Mouse (Mus musculus): ENCODE measurements around the gene Gm17324. TPM values are rescaled to one million over a fixed set of nuclear protein-coding genes. Genes with fewer than 3 reads are reported as not detected.
"Not testable (repeated sequence)": the region's sequence is repeated elsewhere in the genome, so short reads cannot be mapped to it uniquely, and the experiment has no call there.

Gene Gm17324
- polyA plus RNA-seq (2014; fragmentation: Nextera tagmentation; extraction: Ambion mirVana): 0.28 and 0.48 TPM in 2 replicates

DNA sequence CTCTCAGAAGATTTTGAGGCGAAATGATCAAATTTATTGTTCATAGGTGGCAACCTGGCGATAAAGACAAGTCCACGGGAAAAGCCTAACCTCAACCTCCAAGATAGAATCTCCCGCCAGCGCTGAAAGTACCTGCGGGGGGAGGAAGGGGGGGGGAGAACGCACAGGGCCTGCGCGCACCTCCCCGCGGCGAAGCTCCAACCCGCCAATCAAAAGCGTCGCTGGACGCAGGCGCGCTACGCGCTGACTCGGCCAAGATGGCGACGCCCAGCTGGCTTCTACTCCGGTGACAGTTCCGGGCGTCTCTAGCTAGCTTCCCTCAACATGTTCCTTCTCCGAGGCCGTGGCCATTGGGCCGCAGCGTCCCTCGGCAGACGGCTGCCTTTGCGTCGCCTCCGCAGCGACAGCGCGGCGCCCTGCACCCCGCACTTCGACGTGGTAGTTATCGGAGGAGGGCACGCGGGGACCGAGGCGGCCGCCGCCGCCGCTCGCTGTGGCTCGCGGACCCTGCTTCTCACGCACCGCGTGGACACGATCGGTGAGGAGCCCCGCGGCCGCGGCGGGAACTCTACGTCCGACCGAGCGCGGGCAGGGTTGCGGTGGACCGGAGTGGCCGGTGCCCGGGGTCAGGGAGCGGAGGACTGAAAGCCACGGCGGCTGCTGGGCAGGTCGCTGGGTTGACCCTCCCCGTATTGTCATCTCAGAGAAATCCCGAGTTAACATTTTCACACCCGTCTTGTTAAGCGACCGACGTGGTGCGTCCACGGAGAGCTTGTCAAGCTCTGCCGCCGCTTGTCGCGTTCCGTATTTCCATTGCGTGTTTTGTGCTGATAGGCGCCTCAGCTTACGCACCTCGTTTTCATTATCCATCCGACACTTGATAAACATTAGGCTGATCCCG is at the start of gene Gm17324, which contains the start of gene Mto1:
TSS of gene Gm17324 (minus strand) at position 814 of the 901 bp plus-strand sequence.
TSS of gene Mto1 (plus strand) at position 236 of the 901 bp plus-strand sequence.
- no peaks in the 10 kb centered on the region for H3K9me3 ChIP-seq (ENCODE audit: control insufficient read depth, low read length)
- peak within 1 kb of the TSS; percentile 83 for H3K27ac ChIP-seq (ENCODE audit: low read depth, low read length)
- H3K4me2 ChIP-seq (replicated peaks; ENCODE audit: low read depth, low read length): peak within 1 kb of the TSS; percentile 75
- peaks cover 22% of the 10 kb centered on the region for H3K27me3 ChIP-seq (ENCODE audit: control insufficient read depth, insufficient read depth, low read length)
- peak within 1 kb of the TSS; percentile 90 for H3K9ac ChIP-seq (ENCODE audit: low read depth, low read length)
- WGBS: under 1% methylated on average over 80 of the region's 96 CpGs
- DNase-seq (ENCODE audit: low spot score) (peak; percentile 96), ATAC-seq (ENCODE audit: low FRiP score) (peak; percentile 95)
- H3K4me3 ChIP-seq (ENCODE audit: low read depth, low read length): peak within 1 kb of the TSS; percentile 99
- no peaks in the 10 kb centered on the region for H3K36me3 ChIP-seq (ENCODE audit: control insufficient read depth, insufficient read depth, low read length)
- no peaks in the 10 kb centered on the region; the same call in 1 of the 2 replicates for H3K4me1 ChIP-seq (replicated peaks; ENCODE audit: control insufficient read depth, insufficient read depth, low read length)

DNA sequence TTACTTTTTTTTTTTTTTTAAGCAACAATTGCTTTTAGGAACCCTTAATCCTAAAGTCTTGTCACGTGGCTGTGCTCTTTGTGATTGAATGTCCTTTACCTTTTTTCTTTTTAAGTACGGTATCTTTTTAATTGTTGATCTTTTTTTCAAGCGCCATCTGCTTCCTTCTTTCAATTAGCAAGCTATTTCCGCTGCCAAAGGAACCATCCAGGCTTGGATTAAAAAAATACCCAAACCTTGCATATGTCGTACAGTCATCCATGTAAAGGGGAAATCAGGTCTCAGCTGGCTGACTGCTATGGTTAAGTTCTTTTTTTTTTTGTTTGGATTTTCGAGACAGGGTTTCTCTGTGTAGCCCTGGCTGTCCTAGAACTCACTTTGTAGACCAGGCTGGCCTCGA is 44.6 kb upstream of the Gm17324 start:
- ATAC-seq (ENCODE audit: low FRiP score): no peak
- Histone ChIP-seq H3K4me2 (replicated peaks; ENCODE audit: low read depth, low read length) (no peak overlapping the region), H3K9ac (ENCODE audit: low read depth, low read length) (no peak overlapping the region), H3K36me3 (ENCODE audit: control insufficient read depth, insufficient read depth, low read length) (no peaks in the 10 kb centered on the region), H3K4me1 (replicated peaks; ENCODE audit: control insufficient read depth, insufficient read depth, low read length) (no peaks in the 10 kb centered on the region), H3K27me3 (ENCODE audit: control insufficient read depth, insufficient read depth, low read length) (no peaks in the 10 kb centered on the region), H3K4me3 (ENCODE audit: low read depth, low read length) (no peak overlapping the region), H3K9me3 (ENCODE audit: control insufficient read depth, low read length) (no peaks in the 10 kb centered on the region), H3K27ac (ENCODE audit: low read depth, low read length) (no peak overlapping the region)
- no peak for DNase-seq (ENCODE audit: low spot score)
- WGBS: 93% methylated on average over 7 of the region's 7 CpGs

DNA sequence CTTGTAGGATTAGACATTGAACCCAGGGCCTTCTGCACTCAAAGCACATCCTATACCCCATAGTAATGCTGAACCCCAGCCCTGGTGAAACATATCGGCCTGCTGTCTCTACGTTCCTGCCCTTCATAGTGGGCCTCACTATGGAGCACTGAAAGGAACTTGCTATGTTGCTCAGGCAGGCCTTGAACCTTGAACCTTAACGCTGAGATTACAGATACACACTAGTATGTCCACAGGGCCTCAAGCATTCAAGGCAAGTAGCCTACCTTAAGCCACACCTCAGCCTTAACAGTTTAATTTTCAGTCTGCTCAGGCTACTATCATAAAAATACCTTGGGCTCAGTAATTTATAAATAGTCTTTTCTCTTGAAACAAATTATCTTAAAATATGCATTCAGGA is 43.7 kb upstream of the Gm17324 start:
- ATAC-seq (ENCODE audit: low FRiP score) (no peak), DNase-seq (ENCODE audit: low spot score) (no peak)
- H3K27me3 ChIP-seq (ENCODE audit: control insufficient read depth, insufficient read depth, low read length): no peaks in the 10 kb centered on the region
- WGBS: 94% methylated on average over 3 of the region's 3 CpGs
- no peak overlapping the region for H3K9ac ChIP-seq (ENCODE audit: low read depth, low read length)
- no peaks in the 10 kb centered on the region for H3K4me1 ChIP-seq (replicated peaks; ENCODE audit: control insufficient read depth, insufficient read depth, low read length)
- H3K4me3 ChIP-seq (ENCODE audit: low read depth, low read length): no peak overlapping the region
- H3K4me2 ChIP-seq (replicated peaks; ENCODE audit: low read depth, low read length): no peak overlapping the region
- no peaks in the 10 kb centered on the region for H3K9me3 ChIP-seq (ENCODE audit: control insufficient read depth, low read length)
- H3K27ac ChIP-seq (ENCODE audit: low read depth, low read length): no peak overlapping the region
- H3K36me3 ChIP-seq (ENCODE audit: control insufficient read depth, insufficient read depth, low read length): no peaks in the 10 kb centered on the region

DNA sequence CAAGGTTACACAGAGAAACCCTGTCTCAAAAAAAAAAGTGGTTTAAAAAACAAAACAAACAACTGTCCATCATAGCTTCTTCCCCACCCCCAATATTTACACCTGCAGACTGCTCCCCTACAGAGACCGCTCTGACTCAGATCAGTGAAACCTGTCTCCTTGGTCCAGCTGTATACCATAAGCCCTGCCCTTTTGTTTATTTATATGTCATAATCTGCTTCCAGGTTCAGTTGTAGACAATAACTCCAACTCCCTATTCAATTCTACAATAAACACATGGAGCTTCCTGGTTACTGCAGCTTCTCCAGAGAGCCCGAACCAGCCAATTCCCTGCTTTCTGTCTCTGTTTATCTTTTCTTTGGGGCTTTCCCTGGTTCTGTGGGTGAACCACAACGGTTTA is 42.6 kb upstream of the Gm17324 start:
- H3K9me3 ChIP-seq (ENCODE audit: control insufficient read depth, low read length): no peaks in the 10 kb centered on the region
- ATAC-seq (ENCODE audit: low FRiP score): no peak
- H3K4me3 ChIP-seq (ENCODE audit: low read depth, low read length): no peak overlapping the region
- no peak overlapping the region for H3K27ac ChIP-seq (ENCODE audit: low read depth, low read length)
- 87% methylated on average over 3 of the region's 3 CpGs for WGBS
- no peak overlapping the region for H3K9ac ChIP-seq (ENCODE audit: low read depth, low read length)
- DNase-seq (ENCODE audit: low spot score): no peak
- no peaks in the 10 kb centered on the region for H3K36me3 ChIP-seq (ENCODE audit: control insufficient read depth, insufficient read depth, low read length)
- no peak overlapping the region for H3K4me2 ChIP-seq (replicated peaks; ENCODE audit: low read depth, low read length)
- H3K4me1 ChIP-seq (replicated peaks; ENCODE audit: control insufficient read depth, insufficient read depth, low read length): no peaks in the 10 kb centered on the region
- H3K27me3 ChIP-seq (ENCODE audit: control insufficient read depth, insufficient read depth, low read length): no peaks in the 10 kb centered on the region

DNA sequence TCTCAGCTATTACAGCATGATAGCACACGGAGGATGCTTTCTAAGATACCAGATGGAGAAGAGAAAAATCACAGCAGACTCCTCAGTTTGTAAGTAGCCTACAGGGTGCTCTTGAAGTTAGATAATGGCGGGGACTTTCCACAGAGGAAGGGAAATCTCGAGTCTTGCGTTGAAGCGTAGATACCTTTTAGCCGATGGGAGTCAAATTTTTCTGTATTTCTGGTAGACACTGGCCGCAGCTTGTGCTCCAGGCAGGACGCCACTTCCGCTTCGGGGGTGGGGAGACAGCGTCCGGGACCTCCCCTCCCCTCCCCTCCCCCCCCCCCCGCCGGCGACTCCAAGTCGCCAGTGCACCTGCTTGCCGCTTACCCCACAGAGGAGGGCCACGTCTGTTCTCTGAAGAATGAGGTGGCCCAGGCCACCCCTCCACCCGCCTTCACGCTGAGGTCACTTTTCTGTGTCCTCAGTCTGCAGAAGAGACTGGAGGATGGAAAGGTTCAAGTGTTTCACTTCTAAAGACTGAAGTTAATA is 40.4 kb upstream of the Gm17324 start, which contains the start of gene Eef1a1:
TSS of gene Eef1a1 (minus strand) at position 262 of the 531 bp plus-strand sequence.
- Histone ChIP-seq H3K4me3 (ENCODE audit: low read depth, low read length) (peak within 1 kb of the TSS; percentile 34), H3K9me3 (ENCODE audit: control insufficient read depth, low read length) (no peaks in the 10 kb centered on the region), H3K4me1 (replicated peaks; ENCODE audit: control insufficient read depth, insufficient read depth, low read length) (no peaks in the 10 kb centered on the region), H3K27ac (ENCODE audit: low read depth, low read length) (0 out of 2 replicates have a peak within 1 kb of the TSS, but pooled peaks have one; percentile 5), H3K36me3 (ENCODE audit: control insufficient read depth, insufficient read depth, low read length) (no peaks in the 10 kb centered on the region), H3K27me3 (ENCODE audit: control insufficient read depth, insufficient read depth, low read length) (no peaks in the 10 kb centered on the region), H3K9ac (ENCODE audit: low read depth, low read length) (peak within 1 kb of the TSS; percentile 73), H3K4me2 (replicated peaks; ENCODE audit: low read depth, low read length) (peak within 1 kb of the TSS; percentile 53)
- DNase-seq (ENCODE audit: low spot score) (peak; percentile 53), ATAC-seq (ENCODE audit: low FRiP score) (peak; percentile 73)
- 3% methylated on average over 19 of the region's 20 CpGs for WGBS

DNA sequence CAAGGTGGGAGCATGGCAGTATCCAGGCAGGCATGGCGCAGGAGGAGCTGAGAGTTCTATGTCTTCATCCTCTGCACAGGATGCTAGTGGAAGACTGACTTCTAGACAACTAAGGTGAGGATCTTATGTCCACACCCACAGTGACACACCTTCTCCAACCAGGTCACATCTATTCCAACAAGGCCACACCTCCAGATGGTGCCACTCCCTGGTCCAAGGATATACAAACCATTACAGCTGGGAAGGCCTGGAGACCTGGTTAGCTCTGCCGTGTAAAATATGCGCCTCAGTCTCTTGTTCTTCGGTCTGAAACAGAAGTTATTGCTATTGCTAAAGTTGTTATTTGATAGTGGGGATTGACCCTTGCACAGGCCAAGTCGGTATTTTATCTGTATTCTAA is 39.4 kb upstream of the Gm17324 start:
- H3K4me2 ChIP-seq (replicated peaks; ENCODE audit: low read depth, low read length); H3K4me1 ChIP-seq (replicated peaks; ENCODE audit: control insufficient read depth, insufficient read depth, low read length); H3K27ac ChIP-seq (ENCODE audit: low read depth, low read length); H3K9me3 ChIP-seq (ENCODE audit: control insufficient read depth, low read length); ATAC-seq (ENCODE audit: low FRiP score); H3K27me3 ChIP-seq (ENCODE audit: control insufficient read depth, insufficient read depth, low read length); H3K4me3 ChIP-seq (ENCODE audit: low read depth, low read length); DNase-seq (ENCODE audit: low spot score); H3K9ac ChIP-seq (ENCODE audit: low read depth, low read length); H3K36me3 ChIP-seq (ENCODE audit: control insufficient read depth, insufficient read depth, low read length): not testable (repeated sequence)
- 97% methylated on average over 5 of the region's 5 CpGs for WGBS

DNA sequence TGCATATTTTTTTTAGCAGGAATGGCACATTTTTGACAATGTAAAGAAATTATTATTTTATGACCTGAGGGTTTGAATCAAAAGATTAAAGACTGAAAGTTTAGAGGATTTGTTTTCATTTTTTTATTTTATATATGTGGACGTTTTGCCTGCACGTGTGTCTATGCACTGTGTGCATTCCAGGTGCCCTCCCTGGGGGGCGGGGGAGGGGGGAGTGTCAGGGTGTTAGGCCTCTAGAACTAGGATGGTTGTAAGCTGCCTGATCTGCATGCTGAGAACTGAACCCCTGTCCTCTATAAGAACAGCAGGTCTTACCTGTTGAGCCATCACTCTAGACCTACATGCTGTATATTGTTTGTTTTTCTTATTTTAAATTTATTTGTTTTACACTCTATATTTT is 36.1 kb upstream of the Gm17324 start:
- WGBS: 88% methylated on average over 3 of the region's 3 CpGs
- H3K4me3 ChIP-seq (ENCODE audit: low read depth, low read length): no peak overlapping the region

DNA sequence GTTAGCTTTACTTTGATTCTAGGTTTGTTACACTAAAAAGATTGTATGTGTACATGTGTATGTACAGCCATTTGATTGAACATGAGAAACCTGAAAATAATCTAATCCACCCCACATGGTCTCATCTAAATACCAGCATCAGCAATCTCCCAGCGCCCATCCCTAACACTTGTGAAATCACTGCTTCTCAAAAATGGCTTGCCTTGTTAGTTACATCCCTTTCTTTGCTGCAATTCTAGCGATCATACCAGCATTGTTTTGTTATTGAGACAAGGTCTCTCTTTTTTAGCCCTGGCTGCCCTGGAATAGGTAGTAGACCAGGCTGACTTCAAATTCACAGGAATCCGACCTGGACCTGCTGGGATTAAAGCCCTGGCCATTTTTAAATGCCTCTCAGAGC is 33.8 kb upstream of the Gm17324 start:
- H3K27me3 ChIP-seq (ENCODE audit: control insufficient read depth, insufficient read depth, low read length): no peaks in the 10 kb centered on the region
- H3K9ac ChIP-seq (ENCODE audit: low read depth, low read length): peak overlapping the region; percentile 94
- WGBS: 12% methylated on average over 3 of the region's 3 CpGs
- H3K4me2 ChIP-seq (replicated peaks; ENCODE audit: low read depth, low read length): peak overlapping the region; percentile 54
- no peaks in the 10 kb centered on the region for H3K4me1 ChIP-seq (replicated peaks; ENCODE audit: control insufficient read depth, insufficient read depth, low read length)
- H3K27ac ChIP-seq (ENCODE audit: low read depth, low read length): peak overlapping the region; percentile 98
- H3K9me3 ChIP-seq (ENCODE audit: control insufficient read depth, low read length): no peaks in the 10 kb centered on the region
- H3K4me3 ChIP-seq (ENCODE audit: low read depth, low read length): peak overlapping the region; percentile 99
- ATAC-seq (ENCODE audit: low FRiP score) (no peak), DNase-seq (ENCODE audit: low spot score) (no peak)
- H3K36me3 ChIP-seq (ENCODE audit: control insufficient read depth, insufficient read depth, low read length): no peaks in the 10 kb centered on the region

More for the DNA sequence above, 36.1 kb upstream of the Gm17324 start:
- no peak overlapping the region for H3K4me2 ChIP-seq (replicated peaks; ENCODE audit: low read depth, low read length)
- no peaks in the 10 kb centered on the region for H3K4me1 ChIP-seq (replicated peaks; ENCODE audit: control insufficient read depth, insufficient read depth, low read length)
- H3K36me3 ChIP-seq (ENCODE audit: control insufficient read depth, insufficient read depth, low read length): no peaks in the 10 kb centered on the region
- DNase-seq (ENCODE audit: low spot score) (no peak), ATAC-seq (ENCODE audit: low FRiP score) (no peak)
- H3K9me3 ChIP-seq (ENCODE audit: control insufficient read depth, low read length): no peaks in the 10 kb centered on the region
- no peak overlapping the region for H3K27ac ChIP-seq (ENCODE audit: low read depth, low read length)
- H3K27me3 ChIP-seq (ENCODE audit: control insufficient read depth, insufficient read depth, low read length): no peaks in the 10 kb centered on the region
- no peak overlapping the region for H3K9ac ChIP-seq (ENCODE audit: low read depth, low read length)

All from hindbrain, embryonic 11.5 days (tissue).